Mouse (Mus musculus) NIH3T3 (cell line): ENCODE results near the gene Cdk14.

Experiments used
- DNase-seq: peaks from one replicate; pipeline ENCODE4 v3.0.0-alpha.2; 2012; ENCODE audit warnings: low read depth

The Cdk14 gene

DNA sequence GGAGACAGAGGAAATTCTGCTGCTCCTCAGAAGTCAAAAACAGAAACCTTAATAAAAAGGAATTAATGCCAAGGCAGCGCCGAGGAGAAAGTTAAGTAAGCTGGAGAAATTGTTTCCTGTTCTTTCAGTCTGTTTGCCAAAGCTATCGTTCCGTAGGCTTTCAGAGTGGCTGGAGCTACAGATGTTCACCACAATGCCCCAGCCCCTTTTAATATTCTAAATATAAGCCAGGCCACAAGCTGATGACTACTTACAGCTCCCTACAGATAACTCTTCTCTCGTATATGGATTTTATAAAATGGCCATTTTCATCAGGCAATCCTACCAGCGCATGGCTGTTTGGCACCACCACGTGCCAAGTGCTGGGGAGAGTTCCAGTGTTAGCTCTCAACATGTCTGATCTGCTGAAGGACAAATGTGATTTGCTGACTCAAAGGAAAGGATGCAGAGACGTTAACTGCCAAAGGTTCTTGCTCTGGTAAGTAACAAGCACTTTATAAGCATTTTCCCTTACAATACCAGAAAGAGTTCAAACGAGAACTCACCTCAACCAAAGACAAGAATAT, 106.8 kb downstream of the Cdk14 start:
- DNase-seq: no peak

DNA sequence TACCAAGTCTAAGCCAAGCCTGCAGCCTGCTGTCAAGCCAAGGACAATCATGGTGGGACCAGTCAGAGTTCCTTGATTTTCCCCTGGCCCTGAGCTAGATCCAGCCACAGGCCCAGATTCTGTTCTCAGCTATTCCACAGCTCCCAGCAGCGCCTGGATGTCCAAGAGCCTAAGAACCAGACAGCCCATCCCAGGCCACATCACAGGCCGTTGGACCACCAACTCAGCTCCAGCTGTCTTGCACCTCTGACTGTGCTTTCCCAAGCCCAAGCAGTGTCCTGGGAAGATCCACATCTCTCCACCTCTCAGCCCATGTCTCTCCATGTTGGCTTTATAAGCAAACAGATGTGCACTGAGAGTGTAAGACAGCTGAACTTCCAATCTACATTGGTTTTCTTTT, 114.8 kb downstream of the Cdk14 start:
- no peak for DNase-seq

DNA sequence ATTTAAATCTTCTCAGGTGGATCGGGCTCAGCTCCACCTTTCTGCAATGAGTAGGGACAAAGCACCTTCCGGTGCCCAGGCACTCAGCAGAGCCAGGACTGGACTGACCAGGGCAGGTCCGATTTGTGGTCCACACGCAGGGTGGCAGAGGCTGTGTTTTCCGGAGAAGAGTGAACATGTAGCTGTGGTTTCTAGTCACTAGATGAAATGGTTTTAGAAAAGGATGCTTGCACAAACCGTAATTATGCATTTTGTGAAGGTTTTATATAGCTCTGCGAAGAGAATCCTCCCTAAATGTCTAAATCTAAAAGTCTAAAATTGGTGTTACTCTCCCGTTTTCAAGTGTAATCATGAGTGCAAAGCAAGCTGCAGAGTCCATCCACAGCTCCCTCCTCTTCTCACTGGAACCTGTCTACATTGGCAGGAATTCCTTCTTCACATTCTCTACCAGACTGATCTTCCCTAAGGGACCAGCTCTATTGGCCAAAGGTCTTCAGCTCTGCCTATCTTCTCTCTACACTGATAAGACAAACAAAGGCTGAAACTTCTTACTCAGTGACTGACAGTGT, 116.9 kb downstream of the Cdk14 start:
- DNase-seq: no peak

DNA sequence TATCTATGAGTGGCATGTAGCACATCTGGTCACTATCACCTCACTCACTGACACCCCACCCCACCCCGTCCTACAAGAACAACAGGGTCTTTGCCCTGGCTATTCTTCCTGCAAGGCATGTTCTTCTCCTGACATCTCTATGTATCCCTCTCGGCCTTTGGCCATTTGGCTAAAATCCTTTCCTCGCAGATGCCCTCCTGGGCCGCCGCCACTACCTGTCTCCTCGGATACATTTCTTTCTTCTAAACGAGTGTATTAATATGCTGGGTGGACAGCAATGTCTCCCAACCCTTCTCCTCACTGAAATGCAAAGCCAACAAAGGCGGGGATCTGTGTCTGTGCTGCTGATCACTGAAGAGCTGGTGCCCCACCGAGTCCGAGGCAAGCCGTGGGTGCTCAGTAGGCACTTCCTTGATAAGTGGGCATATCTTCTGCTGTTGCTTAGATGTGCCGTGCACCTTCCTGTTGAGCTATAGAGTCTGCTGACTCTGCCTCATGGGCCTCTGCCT, 118.5 kb downstream of the Cdk14 start:
- no peak for DNase-seq

DNA sequence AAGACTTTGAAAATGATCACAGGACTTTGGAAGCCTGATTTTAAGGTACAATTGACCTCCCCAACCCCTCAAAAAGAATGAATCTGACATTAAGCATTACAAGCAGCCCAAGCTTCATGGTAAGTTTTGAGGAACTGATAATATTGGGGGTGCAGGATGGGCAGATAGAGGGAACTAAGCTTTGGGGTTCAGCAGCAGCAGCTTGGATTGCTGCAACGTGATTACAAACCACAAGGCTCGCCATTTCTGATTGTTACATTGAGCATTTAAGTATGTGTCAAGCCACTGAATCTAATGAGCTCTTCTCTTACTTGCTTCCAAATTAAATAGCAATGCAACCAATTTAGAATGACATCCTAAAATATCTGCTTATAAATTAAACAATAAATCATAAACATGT, 119.1 kb downstream of the Cdk14 start:
- no peak for DNase-seq

DNA sequence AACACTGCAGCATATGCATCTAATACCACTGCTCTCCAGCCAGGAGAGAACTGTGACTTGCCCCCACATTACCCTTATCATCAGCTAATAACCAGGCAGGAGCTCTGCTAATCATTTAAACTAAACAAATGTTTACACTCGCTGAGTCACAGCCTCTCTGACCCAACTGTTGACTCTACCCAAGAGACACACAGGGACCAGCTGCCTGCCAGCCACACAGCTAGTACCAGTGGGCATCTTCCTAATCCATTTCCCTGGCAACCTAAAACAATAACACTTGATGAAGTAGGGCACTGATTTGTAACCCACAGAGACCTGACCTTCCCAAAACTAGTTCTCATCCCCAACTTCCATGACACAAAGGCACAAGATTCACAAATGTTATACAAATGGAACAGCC, 119.8 kb downstream of the Cdk14 start:
- no peak for DNase-seq

DNA sequence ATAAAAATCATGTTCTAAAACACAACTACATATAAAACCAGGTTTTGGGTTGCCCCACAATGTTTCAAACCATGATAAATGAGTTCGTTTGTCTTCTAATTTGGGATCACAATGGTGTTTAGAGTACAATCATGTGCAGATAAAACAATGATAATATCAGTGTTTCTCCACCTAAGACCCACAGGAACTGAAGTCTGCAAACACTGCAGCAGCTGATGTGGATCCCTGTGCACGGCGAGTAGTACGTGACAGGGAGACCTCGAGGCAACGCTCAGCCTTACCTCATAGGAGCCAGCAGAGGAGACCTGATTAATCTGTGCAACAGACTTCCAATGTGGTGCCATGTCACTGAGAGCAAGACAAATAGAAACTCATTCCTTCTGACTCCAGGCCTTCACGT, 122.9 kb downstream of the Cdk14 start:
- DNase-seq: no peak

DNA sequence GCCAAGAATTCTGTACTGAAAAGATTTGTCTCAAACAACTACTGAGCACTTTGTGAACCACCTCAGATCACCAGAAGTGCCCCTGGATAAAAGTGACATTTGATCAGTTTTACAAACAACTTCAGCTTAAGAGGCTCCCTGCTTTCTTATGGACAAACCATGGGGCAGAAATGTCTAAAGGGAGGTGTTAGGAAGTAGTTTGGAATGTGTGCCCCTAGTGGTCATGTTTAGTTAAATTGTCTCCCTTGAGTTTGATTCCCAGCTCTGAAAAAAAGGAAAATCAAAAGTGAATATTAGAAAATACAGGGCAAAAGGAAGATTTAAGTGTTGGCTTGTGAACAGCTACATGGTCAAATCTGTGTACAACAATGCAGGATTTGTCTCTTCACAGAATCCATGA, 123.3 kb downstream of the Cdk14 start:
- no peak for DNase-seq

DNA sequence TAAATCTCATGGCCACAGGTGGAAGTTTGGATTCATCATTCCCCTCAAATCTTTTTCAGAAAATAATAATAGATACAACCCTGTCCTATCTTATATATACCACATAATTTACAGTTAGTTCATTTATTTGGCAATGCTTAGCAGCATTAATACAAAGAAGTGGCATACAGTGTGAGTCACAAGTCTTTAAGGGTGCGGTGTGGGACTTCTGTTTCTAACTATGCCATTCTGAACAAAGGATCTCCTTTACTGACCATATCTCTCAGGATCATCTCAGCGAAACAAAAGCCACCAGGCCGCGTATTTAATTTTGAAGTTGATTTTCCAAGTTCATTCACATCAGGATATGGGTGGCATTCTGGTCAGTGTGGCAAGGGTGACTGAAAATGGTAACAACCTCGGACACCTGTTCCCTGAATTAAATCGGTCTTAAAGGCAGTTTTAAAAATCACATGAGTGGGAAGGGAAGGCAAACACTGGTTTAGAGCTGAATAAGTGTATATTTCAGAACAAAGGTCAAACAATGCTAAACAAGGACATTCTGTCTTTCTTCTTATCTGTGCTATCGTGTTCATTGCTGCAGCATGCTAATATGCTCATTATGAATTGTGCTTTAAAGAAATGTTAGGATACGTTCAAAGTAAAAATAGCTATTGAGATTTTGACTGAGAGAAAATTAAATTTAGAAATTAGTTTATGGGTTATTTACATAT, 127.1 kb downstream of the Cdk14 start:
- DNase-seq: no peak

DNA sequence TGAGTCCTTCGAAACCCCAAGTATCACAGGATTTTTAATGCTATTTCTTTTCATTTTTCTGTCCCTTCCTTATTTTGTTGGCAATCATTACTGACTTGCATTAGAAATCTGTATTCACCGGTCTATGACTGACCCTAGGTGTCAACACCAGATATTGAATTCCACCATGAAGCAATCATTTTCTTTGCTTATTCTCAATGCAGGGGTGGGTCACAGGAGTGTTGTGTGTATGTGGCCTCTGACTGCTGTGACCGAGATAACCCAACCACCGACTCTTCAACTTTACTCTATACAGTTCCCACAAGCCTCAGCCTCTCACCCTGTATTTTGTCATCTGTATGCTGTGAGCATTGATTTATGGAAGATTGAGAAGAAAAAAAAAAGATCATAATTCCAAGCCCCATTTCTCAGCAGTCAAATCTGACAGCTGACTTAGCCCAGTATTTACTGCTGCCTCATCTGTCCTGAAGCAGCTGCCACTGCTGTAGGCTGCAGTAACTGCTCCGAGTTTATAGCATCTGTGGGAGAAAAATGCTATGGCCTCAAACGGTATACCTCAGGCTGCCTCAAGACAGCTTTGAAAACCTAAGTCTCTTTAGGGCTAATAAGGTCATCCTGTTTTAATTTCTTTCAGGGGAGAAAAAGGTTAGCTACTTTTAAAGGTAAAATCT, 128.7 kb downstream of the Cdk14 start:
- no peak for DNase-seq

DNA sequence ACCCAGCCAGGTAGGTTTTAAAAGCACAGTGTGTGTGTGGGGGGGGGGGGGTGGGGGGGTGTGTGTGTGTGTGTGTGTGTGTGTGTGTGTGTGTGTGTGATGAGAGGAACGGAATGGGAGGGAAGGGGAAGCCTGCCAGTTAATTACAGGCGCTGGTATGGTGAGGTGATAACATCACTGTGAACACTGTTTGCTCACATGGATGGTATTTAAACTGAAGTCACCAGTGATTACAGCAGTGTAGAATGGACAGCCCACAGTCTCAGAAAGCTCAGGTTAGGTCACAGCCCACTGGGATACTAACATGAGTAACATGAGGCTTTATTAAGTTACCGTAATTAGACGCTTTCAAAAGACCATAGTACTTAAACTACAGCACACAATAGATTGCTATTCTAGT, 129.4 kb downstream of the Cdk14 start:
- no peak for DNase-seq

DNA sequence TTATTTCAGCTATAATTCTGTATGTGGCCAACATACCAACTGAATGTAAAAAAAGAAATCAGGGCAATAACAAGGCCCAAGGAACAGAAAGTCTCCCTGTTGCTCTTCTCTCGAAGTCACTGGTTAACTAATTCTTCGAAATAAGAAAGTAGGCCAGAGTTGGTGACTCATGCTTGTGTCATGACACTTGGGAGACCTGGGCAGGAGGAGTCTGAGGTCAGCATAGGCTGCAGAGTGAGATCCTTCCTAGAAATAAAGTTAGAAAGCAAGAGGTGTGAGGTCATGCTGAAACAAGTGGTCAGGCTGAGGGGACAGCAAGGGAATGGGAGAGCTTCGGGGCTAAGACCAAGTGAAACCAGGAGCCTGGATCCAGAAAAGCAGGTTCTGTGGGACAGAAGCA, 134.2 kb downstream of the Cdk14 start:
- peak; percentile 48 for DNase-seq

DNA sequence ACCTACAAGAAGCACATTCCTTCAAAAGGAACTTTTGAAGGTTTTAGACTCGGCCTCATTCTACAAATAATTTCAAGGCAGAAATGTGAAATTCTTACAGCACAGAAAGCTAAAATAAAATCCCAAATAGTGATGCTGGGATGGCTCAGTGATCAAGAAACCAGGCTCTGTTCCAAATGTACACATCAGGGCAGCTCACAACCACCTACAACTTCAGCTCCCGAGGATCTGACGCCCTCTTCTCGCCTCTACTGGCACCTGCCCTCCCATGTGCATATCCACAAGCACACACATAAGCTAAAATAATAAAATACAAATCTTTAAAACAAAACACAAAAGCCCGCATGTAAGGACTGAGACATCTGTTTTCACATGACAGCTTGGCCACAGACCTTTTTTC, 135.6 kb downstream of the Cdk14 start:
- DNase-seq: no peak

DNA sequence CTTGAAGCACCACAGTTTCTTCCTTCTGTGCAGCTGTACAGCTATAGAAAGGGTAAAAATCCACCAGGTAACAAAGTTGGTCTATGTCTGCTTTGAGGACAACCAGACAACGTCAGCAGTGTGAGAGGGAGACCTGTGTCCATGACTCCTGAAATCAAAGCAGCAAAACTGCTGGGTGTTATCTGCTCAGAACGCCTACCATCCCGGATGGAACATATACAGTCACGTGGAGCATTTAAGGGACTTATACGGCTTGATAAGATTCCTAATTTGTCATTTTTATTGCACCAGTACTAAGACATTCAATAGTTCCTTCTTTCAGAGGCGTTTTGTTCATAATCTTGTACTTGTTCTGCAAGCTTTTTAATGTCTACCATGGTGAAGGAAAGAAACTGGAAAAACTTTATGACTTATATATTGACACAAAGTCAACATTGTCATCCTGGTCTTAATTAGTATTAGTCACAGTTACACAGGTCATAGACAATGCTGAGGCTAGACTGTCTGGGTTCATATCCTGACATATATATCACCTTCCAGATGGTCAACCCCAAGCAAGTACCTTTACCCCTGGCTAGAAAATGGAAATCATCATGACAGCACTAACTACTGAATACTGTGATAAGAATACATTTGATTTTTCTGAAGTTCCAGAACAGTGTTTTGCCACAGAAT, 136.2 kb downstream of the Cdk14 start:
- DNase-seq: no peak

DNA sequence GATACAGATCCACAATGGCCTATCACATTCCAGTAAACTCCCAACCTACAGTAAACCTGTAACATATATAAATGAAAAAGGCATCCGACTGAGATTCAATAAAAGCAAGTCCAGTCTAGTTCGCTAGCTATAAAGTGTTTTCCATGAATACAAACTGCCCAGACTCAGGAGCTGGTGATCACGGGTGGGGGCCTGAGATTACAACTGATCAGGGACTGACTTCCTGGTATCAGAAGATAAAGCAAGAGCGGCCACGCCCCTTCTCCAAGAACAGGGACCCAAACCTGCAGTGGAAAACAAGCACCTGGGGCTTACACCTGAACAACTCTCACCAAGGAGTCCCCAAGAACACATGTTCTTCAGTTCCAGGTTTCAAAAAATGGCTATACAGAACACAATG, 137.7 kb downstream of the Cdk14 start:
- no peak for DNase-seq

DNA sequence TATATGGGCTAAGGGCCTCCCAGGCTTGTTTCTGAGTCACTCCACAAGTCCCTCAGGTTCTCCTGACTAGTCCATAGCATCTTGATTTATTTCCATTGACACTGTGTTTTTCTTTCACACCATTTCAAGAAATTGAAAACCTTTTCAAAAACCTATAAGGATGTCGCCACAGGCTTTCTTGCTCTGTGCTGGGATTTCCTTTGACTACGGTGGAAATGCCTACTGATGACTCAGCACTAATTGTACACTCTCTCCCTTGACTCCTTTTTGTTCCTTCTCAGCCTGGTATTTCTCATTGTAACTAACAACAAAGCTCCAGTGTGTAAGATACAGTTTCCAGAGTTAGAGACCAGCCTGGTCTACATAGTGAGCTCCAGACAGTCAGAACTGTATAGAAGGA, 144.8 kb downstream of the Cdk14 start:
- peak; percentile 58 for DNase-seq

DNA sequence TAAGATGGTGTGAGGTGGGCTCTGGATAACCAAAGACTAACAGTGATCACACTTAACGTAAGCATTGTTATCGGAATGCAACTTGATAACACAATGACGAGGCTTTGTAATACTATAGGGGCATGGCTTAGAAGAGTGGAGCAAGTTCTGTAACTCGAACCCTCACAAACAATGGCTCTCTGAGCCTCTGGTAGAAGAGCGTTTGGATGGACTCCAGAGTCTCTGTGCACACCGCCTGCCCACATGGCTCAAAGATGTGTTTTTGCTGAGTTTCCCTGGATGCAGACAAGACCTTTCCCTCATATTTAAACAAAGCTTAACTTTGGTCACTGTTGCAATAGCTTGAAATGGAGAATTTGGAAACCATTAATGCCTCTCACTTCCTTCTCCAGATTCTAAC, 145.8 kb downstream of the Cdk14 start:
- peak; percentile 57 for DNase-seq

DNA sequence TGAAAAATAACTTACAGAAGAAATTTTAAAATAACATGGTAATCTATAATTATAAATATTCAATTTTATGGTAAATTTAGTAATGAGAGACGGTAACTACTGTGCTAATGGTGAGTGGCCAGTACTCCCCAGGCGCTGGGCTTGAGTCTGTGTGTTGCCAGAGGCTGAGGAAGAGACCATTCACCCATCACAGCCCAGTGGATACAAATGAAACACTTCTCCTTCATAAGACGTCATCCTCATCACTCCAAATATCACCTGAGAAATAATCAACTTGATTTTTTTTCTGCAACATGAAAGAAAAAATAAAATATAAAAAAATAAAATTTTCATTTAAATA, 153.4 kb downstream of the Cdk14 start:
- DNase-seq: no peak

DNA sequence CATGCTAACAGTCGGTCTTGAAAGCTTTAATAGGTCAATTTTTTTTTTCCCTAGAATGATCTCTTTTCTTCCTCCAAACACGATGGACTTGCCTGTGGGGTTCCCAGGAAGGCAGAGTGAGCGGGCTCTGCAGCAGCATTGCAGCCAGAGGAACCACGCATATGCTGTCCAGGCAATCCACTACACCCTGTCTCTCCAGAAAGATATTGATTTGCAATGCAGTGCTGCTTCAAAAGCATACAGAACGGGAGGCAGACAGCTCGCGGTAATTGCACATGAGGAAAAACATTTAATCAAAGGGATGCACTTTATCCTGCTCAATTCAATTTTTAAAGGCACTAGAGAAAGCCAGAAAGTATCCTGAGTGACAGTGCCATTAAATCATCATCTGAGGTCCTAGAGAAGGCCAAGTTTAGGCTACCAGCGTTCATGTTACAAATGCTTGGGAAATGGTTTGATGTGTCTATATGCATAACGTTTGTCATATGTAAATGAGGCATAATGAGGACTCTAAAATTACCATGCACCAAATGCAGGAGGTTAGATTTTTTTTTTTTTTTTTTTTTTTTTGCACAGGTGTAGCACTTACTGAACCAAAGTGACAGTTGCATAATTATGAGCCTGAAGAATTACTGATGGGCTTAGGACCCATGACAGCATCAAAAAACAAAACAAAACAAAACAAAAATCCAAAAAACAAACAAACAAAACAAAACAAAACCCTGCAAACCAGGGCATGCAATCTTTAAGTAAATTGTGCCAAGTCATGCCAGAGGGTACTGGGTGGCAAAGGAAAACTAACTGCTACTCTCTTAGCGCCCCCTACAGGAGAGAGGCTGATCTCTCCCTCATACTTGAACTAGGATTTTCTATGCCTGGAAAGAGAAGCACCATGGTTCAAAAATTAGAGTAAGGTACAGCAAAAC, 154.0 kb downstream of the Cdk14 start:
- peak; percentile 86 for DNase-seq

DNA sequence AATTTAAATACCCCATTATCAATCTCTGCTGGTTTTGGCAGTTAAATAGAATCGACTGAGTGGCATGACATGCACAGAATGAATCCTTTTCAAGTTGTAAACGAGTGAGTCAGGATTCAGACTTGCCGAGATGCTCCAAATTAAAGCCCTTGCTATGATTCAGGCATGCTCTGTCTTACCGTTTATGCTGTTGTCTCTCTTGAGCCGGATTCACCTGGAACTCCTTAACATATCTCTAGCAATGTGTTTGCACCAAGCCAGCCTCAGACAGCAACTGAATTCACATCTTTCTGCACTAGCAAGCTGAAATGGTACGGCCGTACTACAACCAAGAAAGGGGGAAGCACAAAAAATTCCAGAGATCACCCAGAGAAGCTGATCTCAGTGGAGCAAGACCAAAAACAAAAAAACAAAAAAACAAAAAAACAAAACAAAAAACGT, 154.7 kb downstream of the Cdk14 start:
- peak; percentile 78 for DNase-seq

DNA sequence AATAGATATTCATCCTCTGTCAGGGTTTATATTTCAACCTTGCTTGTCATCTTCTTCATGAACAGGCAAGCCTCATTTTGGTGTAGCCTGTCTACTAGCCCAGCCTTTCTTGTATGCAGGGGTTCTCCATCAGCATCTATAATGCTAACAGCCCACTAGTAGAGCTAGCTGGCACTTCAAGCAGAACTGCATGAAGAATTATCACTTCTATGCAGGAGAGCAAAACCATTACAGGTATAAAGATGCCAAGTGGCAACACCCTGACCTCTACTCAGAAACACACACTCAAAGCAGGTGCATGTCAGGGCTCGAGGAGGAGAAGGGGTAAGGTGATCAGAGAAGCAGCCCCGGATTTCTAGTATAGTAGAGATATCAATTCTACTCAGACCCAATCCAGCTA, 155.4 kb downstream of the Cdk14 start:
- DNase-seq: no peak
